13 mouse cellular contexts compared by ENCODE assay signal in the genomic region with DNA sequence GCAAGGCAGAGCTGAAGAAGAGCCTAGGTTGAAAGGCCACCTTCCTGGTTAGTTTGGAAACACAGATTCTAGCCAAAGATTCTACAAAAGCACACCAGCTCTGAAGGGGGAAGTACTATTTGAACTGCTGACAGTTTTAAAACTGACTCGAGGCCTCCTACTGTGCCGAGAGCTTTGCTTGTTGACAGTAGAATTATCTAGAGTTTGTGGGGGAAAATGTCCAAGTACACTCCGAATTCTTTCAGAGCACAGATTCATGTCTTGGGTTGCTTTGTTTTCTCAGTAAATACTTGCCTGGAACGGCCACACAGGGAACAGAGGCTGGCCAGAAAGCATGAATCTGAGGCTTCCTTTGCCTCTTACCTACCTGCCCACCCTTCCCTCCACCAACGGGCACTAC.
A peak's percentile ranks its signal among the peaks of the same experiment; 100 is the strongest.
DNase-seq lines count a peak whose midpoint lies in the region; ATAC-seq and TF ChIP-seq lines count a peak whose summit lies in the region.
"Had no signal": no experiment of that assay in that cellular context is flagged by ENCODE, and none has a peak within 500 bp of the region (broad histone marks: within the 10 kb centered on the region; RNA-seq: fewer than 3 reads in every experiment).

No protein-coding gene starts in this region.

- no peak for ATAC-seq in hindbrain, postnatal 0 days
- ATAC-seq in hindbrain, embryonic 12.5 days (ENCODE audit: low FRiP score), result no peak
- no peak for ATAC-seq in neural tube, embryonic 13.5 days (ENCODE audit: low read depth)
- ATAC-seq in embryonic facial prominence, embryonic 15.5 days (ENCODE audit: insufficient number of reproducible peaks, low FRiP score, low TSS enrichment, low read depth), result no peak
- ATAC-seq: activated CD4-positive, CD25-positive, alpha-beta regulatory T cell, adult 4 months; liver, postnatal 0 days; midbrain, embryonic 16.5 days had no signal

- no peaks in the 10 kb centered on the region for H3K27me3 ChIP-seq in hindbrain, postnatal 0 days (ENCODE audit: insufficient read depth, low read length)
- no peaks in the 10 kb centered on the region for H3K27me3 ChIP-seq in hindbrain, embryonic 12.5 days
- H3K27me3 ChIP-seq in neural tube, embryonic 13.5 days, result no peaks in the 10 kb centered on the region
- H3K27me3 ChIP-seq in embryonic facial prominence, embryonic 15.5 days, result no peaks in the 10 kb centered on the region
- H3K27me3 ChIP-seq: embryonic facial prominence, embryonic 12.5 days had no signal

- H3K36me3 ChIP-seq in hindbrain, postnatal 0 days (ENCODE audit: insufficient read depth, low read length), result no peaks in the 10 kb centered on the region
- H3K36me3 ChIP-seq in hindbrain, embryonic 12.5 days, result no peaks in the 10 kb centered on the region
- no peaks in the 10 kb centered on the region for H3K36me3 ChIP-seq in neural tube, embryonic 13.5 days
- H3K36me3 ChIP-seq in embryonic facial prominence, embryonic 15.5 days, result no peaks in the 10 kb centered on the region
- H3K36me3 ChIP-seq: embryonic facial prominence, embryonic 12.5 days had no signal

- H3K9me3 ChIP-seq in hindbrain, postnatal 0 days (ENCODE audit: low read length), result no peaks in the 10 kb centered on the region
- no peaks in the 10 kb centered on the region for H3K9me3 ChIP-seq in hindbrain, embryonic 12.5 days (replicated peaks)
- H3K9me3 ChIP-seq in neural tube, embryonic 13.5 days, result no peaks in the 10 kb centered on the region
- H3K9me3 ChIP-seq in embryonic facial prominence, embryonic 15.5 days (replicated peaks), result no peaks in the 10 kb centered on the region
- H3K9me3 ChIP-seq: embryonic facial prominence, embryonic 12.5 days had no signal

- no peak overlapping the region for H3K4me3 ChIP-seq in hindbrain, postnatal 0 days (ENCODE audit: low read length)
- no peak overlapping the region for H3K4me3 ChIP-seq in hindbrain, embryonic 12.5 days
- H3K4me3 ChIP-seq in neural tube, embryonic 13.5 days, result no peak overlapping the region
- no peak overlapping the region for H3K4me3 ChIP-seq in embryonic facial prominence, embryonic 15.5 days (replicated peaks)
- H3K4me3 ChIP-seq: embryonic facial prominence, embryonic 12.5 days had no signal

- H3K4me2 ChIP-seq in hindbrain, postnatal 0 days (ENCODE audit: low read depth, low read length), result no peak overlapping the region
- H3K4me2 ChIP-seq in hindbrain, embryonic 12.5 days (replicated peaks), result no peak overlapping the region
- no peak overlapping the region for H3K4me2 ChIP-seq in neural tube, embryonic 13.5 days
- no peak overlapping the region for H3K4me2 ChIP-seq in embryonic facial prominence, embryonic 15.5 days (replicated peaks)
- H3K4me2 ChIP-seq: embryonic facial prominence, embryonic 12.5 days; heart, embryonic 11.5 days; hindbrain, embryonic 14.5 days had no signal

- H3K4me1 ChIP-seq in hindbrain, postnatal 0 days (ENCODE audit: insufficient read depth, low read length), result 0 out of 2 replicates have a peak, but pooled peaks cover 4% of the 10 kb centered on the region
- H3K4me1 ChIP-seq in hindbrain, embryonic 12.5 days, result peaks cover 4% of the 10 kb centered on the region; the same call in 1 of the 2 replicates
- H3K4me1 ChIP-seq in neural tube, embryonic 13.5 days (replicated peaks), result peaks cover 5% of the 10 kb centered on the region
- peaks cover 10% of the 10 kb centered on the region; the same call in 1 of the 2 replicates for H3K4me1 ChIP-seq in embryonic facial prominence, embryonic 15.5 days

- H3K9ac ChIP-seq in hindbrain, postnatal 0 days (replicated peaks; ENCODE audit: low read length), result no peak overlapping the region
- no peak overlapping the region for H3K9ac ChIP-seq in hindbrain, embryonic 12.5 days
- no peak overlapping the region for H3K9ac ChIP-seq in neural tube, embryonic 13.5 days
- H3K9ac ChIP-seq in embryonic facial prominence, embryonic 15.5 days, result no peak overlapping the region
- H3K9ac ChIP-seq: embryonic facial prominence, embryonic 12.5 days; hindbrain, embryonic 14.5 days; liver, postnatal 0 days had no signal

- peak overlapping the region; percentile 26; the same call in 1 of the 2 replicates for H3K27ac ChIP-seq in hindbrain, postnatal 0 days
- no peak overlapping the region for H3K27ac ChIP-seq in hindbrain, embryonic 12.5 days
- peak overlapping the region; percentile 49; the same call in 1 of the 2 replicates for H3K27ac ChIP-seq in neural tube, embryonic 13.5 days (replicated peaks)
- peak overlapping the region; percentile 56; the same call in 1 of the 2 replicates for H3K27ac ChIP-seq in embryonic facial prominence, embryonic 15.5 days (replicated peaks)
- H3K27ac ChIP-seq: embryonic facial prominence, embryonic 12.5 days; hindbrain, embryonic 14.5 days had no signal

- peak; percentile 44 for DNase-seq in hindbrain, postnatal 0 days (ENCODE audit: low spot score)
- no peak for DNase-seq in neural tube, embryonic 10.5 days (ENCODE audit: extremely low spot score, low spot score)
- DNase-seq in retina, postnatal 1 day, result no peak
- no peak for DNase-seq in thymus, postnatal 36 days
- DNase-seq: liver, postnatal 0 days had no signal

- TF ChIP-seq CTCF in hindbrain, postnatal 0 days (IDR thresholded peaks at IDR 0.05; ENCODE audit: low read depth), result no peak

- 51% methylated on average over 5 of the region's 5 CpGs for WGBS in hindbrain, postnatal 0 days
- 58% methylated on average over 5 of the region's 5 CpGs for WGBS in hindbrain, embryonic 12.5 days
- 63% methylated on average over 5 of the region's 5 CpGs for WGBS in neural tube, embryonic 13.5 days
- WGBS in embryonic facial prominence, embryonic 15.5 days, result 45% methylated on average over 5 of the region's 5 CpGs
